Mouse (Mus musculus): ENCODE measurements around the gene Gm49355. TPM values are rescaled to one million over a fixed set of nuclear protein-coding genes. Genes with fewer than 3 reads are reported as not detected.

Gm49355 gene
- polyA plus RNA-seq, 1 experiment from 2014 or later, result 0.09 TPM

DNA sequence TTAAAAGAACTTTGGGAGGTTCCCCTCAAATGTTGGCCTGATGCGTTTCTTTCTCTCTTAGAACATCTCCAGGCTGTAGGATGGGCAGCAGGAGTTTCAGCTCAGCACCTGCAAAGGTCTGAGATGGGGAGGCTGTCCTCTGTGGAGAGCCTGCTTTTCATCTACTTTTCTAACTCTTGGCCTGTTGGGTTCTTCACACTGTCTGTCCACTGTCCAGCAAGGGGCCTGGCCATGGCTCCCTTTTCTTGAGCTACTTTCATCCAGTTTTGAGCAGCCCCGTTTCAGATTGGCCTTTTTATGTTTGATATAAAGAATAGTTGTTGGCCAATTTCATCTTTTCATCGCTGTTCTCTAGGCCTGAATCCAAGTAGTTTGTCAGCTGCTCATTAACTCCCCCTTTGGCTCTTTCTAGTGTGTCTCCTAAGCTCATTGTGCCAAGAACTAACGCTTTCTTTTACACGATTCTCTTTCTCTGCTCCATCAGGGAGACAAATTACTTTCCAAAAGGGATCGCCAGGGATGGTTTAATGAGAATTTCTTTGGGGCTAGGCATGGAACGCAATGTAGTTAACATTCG is 53.7 kb downstream of the Gm49355 start:
- no peak for ATAC-seq (ENCODE audit: low FRiP score, low read depth)
- Histone ChIP-seq H3K9ac (no peak overlapping the region), H3K36me3 (no peaks in the 10 kb centered on the region), H3K4me2 (replicated peaks) (no peak overlapping the region), H3K9me3 (no peaks in the 10 kb centered on the region), H3K4me3 (no peak overlapping the region), H3K27me3 (peaks cover 92% of the 10 kb centered on the region), H3K27ac (no peak overlapping the region), H3K4me1 (peaks cover 10% of the 10 kb centered on the region; the same call in 1 of the 2 replicates)
- 5% methylated on average over 8 of the region's 8 CpGs for WGBS

DNA sequence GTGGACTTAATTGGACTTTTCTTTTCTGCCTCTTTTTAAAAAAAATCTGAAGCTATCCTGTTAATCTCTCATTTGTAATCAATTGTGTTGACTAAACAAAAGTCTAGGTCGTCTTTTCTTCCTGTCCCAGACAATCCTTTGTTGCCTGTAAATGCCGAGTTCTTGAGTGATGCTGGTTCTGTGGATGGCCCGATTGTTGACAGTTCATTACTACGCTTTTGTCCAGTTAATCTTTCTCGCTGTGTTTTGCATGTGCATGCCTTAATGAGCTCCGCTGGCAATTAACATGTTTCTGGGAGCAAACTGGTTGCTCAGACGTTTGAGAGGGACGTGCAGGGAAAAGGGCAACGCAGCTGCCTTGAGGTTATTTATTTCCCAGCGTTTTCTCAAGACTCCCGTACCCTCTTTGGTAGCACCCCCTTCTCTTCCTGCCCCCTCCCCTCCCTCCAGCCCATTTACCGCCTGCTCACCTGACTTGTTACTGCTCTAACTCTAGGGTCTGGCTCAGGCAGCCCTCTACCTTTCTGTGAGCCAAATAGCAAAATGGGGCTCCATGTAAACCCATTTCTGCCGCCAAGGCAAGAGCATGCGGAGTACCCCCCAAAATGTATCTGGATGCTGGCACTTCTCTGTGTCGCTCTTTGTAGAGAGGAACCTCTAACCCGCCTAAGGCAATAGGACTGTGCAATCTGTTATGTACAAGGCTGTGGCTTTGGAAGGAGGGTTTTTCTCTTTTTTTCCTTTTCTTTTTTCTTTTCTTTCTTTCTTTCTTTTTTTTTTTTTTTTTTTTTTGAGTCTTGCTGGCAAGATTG is 54.4 kb downstream of the Gm49355 start:
- WGBS, result under 1% methylated on average over 16 of the region's 16 CpGs
- Histone ChIP-seq H3K27me3 (peaks cover 98% of the 10 kb centered on the region), H3K36me3 (no peaks in the 10 kb centered on the region), H3K4me3 (no peak overlapping the region), H3K4me1 (peaks cover 10% of the 10 kb centered on the region; the same call in 1 of the 2 replicates), H3K27ac (no peak overlapping the region), H3K9ac (no peak overlapping the region), H3K4me2 (replicated peaks) (no peak overlapping the region), H3K9me3 (no peaks in the 10 kb centered on the region)
- ATAC-seq (ENCODE audit: low FRiP score, low read depth), result no peak

DNA sequence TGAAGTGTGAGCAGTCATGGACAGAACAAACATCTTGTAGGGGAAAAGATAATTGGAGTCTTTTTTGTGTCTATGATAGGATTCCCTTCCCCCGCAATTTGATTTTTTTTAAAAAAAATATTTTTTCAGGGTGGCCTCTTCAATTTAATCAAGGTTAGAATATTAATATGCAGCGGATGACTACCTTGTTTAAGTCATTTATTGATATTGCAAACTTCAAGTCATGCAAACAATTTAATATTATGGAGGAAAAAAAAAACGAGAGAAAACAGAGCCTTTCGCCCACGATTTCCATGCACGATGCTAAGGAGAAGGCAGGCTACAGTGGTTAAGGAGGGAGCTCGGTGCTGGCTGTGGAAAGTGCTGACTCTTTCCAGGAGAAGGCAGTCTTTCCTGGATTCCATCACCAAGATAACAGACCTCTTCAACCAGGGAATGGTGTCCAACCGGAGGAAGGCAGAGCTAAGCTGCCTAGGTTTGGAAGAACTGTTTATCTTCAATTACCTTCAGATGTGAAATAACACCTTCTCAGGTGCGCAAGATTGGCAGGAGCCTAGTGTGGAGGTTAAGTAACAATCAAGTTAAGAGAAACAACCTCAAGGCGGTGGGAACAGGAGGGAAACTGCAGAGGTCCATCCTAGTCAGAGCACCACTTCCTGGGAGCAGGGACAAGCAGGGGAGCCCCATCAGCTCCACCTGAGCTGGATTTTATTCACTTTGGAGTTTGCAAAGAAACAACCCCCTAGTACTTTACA is 55.2 kb downstream of the Gm49355 start:
- H3K27me3 ChIP-seq, result peaks cover 99% of the 10 kb centered on the region
- H3K9ac ChIP-seq, result no peak overlapping the region
- ATAC-seq (ENCODE audit: low FRiP score, low read depth), result no peak
- no peak overlapping the region for H3K27ac ChIP-seq
- under 1% methylated on average over 10 of the region's 10 CpGs for WGBS
- no peak overlapping the region for H3K4me3 ChIP-seq
- no peaks in the 10 kb centered on the region for H3K36me3 ChIP-seq
- H3K4me2 ChIP-seq (replicated peaks), result no peak overlapping the region
- no peaks in the 10 kb centered on the region for H3K9me3 ChIP-seq
- H3K4me1 ChIP-seq, result peaks cover 10% of the 10 kb centered on the region; the same call in 1 of the 2 replicates

DNA sequence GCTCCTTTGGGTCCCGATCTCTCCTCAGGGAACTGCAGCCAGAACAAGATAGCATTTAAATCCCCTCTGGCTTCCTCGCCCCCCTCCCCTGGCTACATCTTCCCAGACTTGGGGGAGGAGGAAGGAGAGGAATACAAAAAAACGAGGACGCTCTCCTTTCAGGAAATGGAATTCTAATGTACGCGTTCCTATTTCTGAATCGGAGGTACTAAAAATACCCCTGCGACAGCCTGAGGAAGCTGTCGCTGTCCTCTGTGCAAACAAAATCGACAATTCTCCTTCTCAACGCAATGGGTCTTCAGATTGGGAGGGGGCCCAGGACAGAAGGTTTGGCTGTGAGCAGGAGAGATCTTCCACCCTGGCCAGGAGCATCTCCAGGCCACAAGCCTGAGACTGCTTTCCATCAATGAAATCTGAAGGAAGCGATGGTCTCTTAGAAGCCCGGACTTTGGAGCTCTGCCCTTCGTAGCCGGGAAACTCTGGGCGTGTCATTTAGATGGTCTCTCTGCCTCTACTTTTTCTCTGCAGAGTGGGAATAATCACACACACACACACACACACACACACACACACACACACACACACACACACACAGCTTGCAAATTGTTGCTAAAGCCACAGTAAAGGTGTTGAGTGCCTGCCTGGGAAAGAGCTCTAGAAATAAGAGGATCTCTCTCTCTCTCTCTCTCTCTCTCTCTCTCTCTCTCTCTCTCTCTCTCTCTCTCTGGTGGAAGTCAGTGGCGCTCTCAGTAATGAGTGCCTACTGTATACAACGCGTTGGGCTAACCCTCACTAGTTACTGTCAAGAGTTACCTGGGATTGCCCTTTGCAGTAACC is 56.7 kb downstream of the Gm49355 start:
- no peaks in the 10 kb centered on the region for H3K9me3 ChIP-seq
- 0 out of 2 replicates have a peak overlapping the region, but pooled peaks have one; percentile 16 for H3K4me2 ChIP-seq (replicated peaks)
- no peak overlapping the region for H3K9ac ChIP-seq
- H3K36me3 ChIP-seq, result no peaks in the 10 kb centered on the region
- H3K27me3 ChIP-seq, result peaks cover 100% of the 10 kb centered on the region
- H3K27ac ChIP-seq, result no peak overlapping the region
- peaks cover 21% of the 10 kb centered on the region for H3K4me1 ChIP-seq
- 2% methylated on average over 19 of the region's 19 CpGs for WGBS
- no peak for ATAC-seq (ENCODE audit: low FRiP score, low read depth)
- H3K4me3 ChIP-seq, result 0 out of 2 replicates have a peak overlapping the region, but pooled peaks have one; percentile 3

DNA sequence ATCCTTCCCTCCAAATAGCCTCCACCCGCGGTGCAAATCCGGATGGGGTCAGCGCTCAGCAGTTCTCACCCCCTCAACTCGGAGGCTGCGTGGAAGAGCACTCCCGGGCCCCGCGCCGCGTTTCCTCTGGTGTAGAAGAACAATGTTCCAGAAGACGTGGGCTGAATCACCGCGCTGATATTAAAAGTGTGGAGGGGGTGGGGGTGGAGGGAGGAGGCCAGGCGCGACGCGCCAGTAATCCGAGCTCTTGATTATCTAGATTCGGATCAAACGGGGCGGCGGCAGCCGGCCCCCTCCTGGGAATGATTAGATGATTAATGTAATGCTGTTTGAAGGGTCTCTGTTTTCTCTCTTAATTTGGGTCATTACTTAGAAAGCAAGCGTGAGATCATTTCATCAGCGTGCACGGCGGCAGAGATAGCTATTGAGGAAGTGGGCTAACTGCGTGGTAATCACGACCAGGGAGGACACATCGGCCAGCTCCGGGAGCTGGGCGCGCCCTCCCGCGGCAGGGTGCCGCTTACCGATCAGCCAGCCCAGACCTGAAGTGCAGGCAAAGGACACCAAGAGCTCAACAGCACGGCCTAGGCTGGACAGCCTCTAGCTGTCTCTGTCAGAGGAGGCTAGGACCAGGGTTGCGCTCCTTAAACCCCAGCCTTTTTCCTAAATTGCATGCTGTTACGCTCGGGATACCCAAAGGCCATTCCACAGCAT is 57.5 kb downstream of the Gm49355 start:
- no peak for ATAC-seq (ENCODE audit: low FRiP score, low read depth)
- Histone ChIP-seq H3K4me2 (replicated peaks) (0 out of 2 replicates have a peak overlapping the region, but pooled peaks have one; percentile 16), H3K36me3 (no peaks in the 10 kb centered on the region), H3K9me3 (no peaks in the 10 kb centered on the region), H3K27ac (no peak overlapping the region), H3K27me3 (peaks cover 100% of the 10 kb centered on the region), H3K4me1 (peaks cover 28% of the 10 kb centered on the region), H3K9ac (no peak overlapping the region), H3K4me3 (peak overlapping the region; percentile 2)
- under 1% methylated on average over 42 of the region's 42 CpGs for WGBS

DNA sequence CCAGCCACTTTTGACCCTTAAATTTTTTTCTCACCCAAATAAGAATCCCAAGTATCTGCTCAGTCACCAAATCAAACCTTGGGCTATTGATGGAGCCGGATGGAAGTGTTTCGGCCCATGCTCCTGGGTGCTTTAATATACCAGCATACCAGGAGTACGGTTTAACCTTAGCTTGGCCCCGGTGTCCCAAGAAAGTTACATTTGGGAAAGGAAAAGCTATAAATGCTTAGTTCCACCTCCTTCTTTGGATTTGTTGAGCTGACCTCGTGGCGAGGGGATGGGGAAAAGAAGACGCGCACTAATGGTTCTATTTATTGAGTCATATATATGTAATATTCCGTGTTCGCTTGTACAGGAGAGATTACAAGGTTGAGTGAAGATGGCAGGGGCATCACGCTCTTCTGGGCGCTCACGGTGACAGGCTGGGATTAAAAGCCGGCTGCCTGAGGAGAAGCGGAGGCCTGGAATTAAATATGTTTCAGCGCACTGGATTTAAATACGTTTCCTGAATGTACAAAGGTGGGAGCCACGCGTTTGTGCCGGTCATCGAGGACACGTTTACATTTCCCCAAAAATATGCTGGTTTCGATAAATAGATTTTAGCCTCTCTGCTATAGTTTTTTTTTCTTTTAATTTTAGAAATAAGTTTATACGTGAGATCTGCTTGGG is 58.1 kb downstream of the Gm49355 start:
- peaks cover 30% of the 10 kb centered on the region for H3K4me1 ChIP-seq
- H3K27ac ChIP-seq, result no peak overlapping the region
- WGBS, result 2% methylated on average over 24 of the region's 24 CpGs
- H3K36me3 ChIP-seq, result no peaks in the 10 kb centered on the region
- H3K9ac ChIP-seq, result no peak overlapping the region
- peaks cover 100% of the 10 kb centered on the region for H3K27me3 ChIP-seq
- no peak overlapping the region for H3K4me2 ChIP-seq (replicated peaks)
- no peaks in the 10 kb centered on the region for H3K9me3 ChIP-seq
- ATAC-seq (ENCODE audit: low FRiP score, low read depth), result no peak
- H3K4me3 ChIP-seq, result no peak overlapping the region

DNA sequence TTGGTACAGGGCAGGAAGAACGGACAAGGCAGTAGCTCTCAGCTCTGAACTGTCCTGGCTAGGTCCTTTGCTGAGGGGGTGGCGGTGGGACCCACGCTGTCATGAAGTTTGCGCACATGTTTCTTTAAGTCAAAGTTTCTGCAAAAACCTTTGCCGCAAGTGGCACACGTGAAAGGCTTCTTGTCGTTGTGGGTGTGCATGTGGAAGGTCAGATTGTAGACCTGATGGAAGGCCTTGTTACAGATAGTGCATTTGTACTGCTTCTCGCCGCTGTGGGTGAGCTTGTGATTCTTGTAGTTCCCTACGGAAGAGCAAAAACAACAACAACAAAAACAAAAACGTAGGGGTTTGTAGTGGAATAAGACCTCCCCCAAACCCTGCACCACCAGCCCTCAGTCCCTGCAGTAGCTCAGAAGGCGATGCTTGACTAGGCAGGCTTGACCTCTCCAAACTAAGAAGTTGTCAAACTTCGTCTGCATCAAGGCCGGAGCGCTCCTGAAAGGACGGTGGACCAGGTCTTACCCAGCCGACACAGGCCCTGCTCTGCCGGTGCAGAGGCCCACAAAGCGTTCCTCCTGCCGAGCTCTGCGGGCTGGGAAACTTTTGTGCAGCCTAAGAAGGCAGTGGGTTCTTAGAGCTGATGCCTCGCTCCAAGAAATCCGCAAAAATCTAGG is 58.8 kb downstream of the Gm49355 start:
- no peak overlapping the region for H3K4me3 ChIP-seq
- ATAC-seq (ENCODE audit: low FRiP score, low read depth), result no peak
- 2% methylated on average over 23 of the region's 23 CpGs for WGBS

DNA sequence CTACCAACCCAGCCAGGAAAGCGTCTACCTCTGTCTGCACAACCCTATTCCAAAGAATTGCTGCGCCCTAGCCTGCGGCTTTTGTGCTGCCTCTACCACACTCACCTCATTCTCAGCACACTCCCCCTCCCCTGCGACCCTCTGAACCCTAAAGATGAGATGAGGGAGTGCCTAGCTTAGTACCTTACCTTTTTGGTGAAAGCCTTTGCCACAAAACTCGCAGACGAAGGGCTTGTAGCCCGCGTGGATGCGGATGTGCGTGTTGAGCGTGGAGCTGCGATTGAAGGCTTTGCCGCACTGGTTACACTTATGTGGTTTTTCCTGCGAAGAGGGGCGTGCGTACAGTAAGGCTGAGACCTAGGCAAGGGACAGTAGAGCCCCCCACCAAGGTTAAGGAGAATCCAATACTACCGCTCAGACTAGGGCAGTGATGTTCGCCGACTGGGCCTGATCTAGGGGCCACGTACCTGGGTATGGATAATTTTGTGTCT is 59.7 kb downstream of the Gm49355 start:
- 4% methylated on average over 20 of the region's 20 CpGs for whole genome bisulfite sequencing
- H3K4me3 ChIP-seq, result no peak overlapping the region
- no peak for ATAC-seq (ENCODE audit: low FRiP score, low read depth)

More for the DNA sequence above, 58.8 kb downstream of the Gm49355 start:
- Histone ChIP-seq H3K4me1 (peaks cover 30% of the 10 kb centered on the region), H3K36me3 (no peaks in the 10 kb centered on the region), H3K4me2 (replicated peaks) (no peak overlapping the region), H3K27me3 (peaks cover 100% of the 10 kb centered on the region), H3K9ac (no peak overlapping the region), H3K9me3 (no peaks in the 10 kb centered on the region), H3K27ac (no peak overlapping the region)

DNA sequence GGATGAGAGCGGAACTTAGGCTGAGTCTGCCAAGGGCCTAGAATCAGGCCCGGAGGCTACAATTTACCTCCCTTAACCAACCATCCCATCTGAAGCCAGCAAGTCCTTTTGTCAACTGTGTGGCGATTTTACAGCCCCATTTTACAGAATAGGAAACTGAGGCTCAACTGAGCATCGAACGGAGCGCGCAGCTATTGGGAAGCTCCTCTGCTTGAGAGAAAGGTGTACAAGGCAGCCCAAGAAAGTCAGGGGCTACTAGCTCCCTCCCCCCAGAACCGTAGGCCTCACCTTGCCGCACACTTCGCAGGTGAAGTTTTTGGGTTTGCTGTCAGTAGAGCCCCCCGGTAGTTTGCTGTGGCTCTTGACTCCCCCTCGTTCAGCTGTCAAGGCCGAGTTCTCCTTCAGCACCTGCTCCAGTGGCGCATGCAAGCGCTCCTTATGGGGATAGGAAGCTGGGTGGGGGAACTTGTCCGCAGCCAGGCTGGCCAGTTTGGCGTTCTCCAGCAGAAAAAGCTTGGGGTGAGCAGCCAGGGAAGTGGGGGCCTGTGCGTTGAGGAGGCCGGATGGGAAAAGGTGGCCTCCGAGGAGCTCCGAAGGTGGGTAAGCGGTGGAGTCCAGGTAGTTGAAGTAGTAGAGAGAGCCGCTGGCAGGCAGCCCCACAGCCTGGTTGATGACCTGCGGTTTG is 60.4 kb downstream of the Gm49355 start:
- no peak overlapping the region for H3K9ac ChIP-seq
- peaks cover 30% of the 10 kb centered on the region for H3K4me1 ChIP-seq
- peaks cover 100% of the 10 kb centered on the region for H3K27me3 ChIP-seq
- peak overlapping the region; percentile 29 for H3K4me3 ChIP-seq
- no peak overlapping the region for H3K27ac ChIP-seq
- no peak for ATAC-seq (ENCODE audit: low FRiP score, low read depth)
- 4% methylated on average over 24 of the region's 24 CpGs for WGBS
- H3K36me3 ChIP-seq, result no peaks in the 10 kb centered on the region
- H3K9me3 ChIP-seq, result no peaks in the 10 kb centered on the region
- peak overlapping the region; percentile 53 for H3K4me2 ChIP-seq (replicated peaks)

More for the DNA sequence above, 59.7 kb downstream of the Gm49355 start:
- no peak overlapping the region for H3K27ac ChIP-seq
- no peak overlapping the region for H3K4me2 ChIP-seq (replicated peaks)
- H3K4me1 ChIP-seq, result peaks cover 30% of the 10 kb centered on the region
- no peak overlapping the region for H3K9ac ChIP-seq
- no peaks in the 10 kb centered on the region for H3K9me3 ChIP-seq
- peaks cover 100% of the 10 kb centered on the region for H3K27me3 ChIP-seq
- no peaks in the 10 kb centered on the region for H3K36me3 ChIP-seq

All from limb, embryonic 13.5 days (tissue).